Mouse (Mus musculus): Measurements from ENCODE around the gene Bcl2a1b. TPM values are rescaled to one million over a fixed set of nuclear protein-coding genes. Genes with fewer than 3 reads are reported as not detected.
"Not testable (repeated sequence)": the region's sequence is repeated elsewhere in the genome, so short reads cannot be mapped to it uniquely, and the experiment has no call there.

Gene Bcl2a1b
- total RNA-seq, 2 experiments from 2014 or later = 1.0 TPM; not detected in 1

DNA sequence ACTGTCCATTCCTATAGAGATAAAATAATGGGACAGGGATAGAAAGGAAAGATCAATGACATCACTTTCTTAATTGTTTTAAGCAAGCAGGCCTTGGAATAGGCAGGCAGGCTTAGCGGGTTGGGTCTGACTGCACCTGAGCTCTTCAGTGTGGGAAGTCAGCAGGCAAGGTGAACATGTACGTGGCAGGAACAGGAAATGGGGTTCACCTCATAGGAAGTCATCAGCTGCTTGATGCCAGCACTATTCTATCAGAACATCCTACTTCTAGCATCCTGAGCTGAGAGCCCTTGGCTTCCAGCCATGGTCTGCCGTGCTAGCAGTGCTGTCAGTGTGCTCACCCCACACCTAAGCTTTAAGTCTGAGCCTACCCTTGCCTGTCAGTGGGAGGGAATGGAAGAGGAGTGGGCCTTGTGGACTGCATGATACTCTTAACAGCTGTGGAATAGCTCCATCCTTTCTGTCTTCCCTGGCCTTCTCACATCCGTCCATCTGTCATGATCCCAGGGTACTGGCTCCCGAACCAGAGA, 40.0 kb downstream of the Bcl2a1b start:
- not testable (repeated sequence) for DNase-seq (ENCODE audit: low spot score in 2 of 2)

- DNase-seq (ENCODE audit: low spot score in 2 of 2) = not testable (repeated sequence)
Measured at GRCm38 (mm10) chr9:89240516-89241019, 41.6 kb downstream of the Bcl2a1b start.

DNA sequence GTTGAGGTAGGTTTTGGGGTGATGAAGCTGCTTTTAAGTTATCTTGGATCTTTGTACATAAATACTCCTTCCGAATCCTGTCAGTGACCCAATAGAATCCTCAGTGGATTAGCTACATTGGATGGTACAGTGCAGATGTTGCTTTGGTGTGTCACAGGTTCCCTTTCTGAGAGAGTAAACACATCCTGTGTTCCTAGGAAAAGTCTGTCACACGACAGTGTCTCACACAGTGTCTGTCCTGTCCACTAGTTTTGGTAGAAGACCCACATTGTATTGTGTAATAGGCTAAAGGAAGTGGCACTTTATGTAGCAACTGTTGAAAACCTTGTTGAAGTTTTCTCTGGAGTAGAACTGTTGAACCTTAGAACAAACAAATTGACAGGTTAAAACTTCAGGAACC, 54.4 kb downstream of the Bcl2a1b start:
- DNase-seq (ENCODE audit: low spot score in 2 of 2) = no peak

GRCm38 (mm10) chr9:89256556-89257335, 57.7 kb downstream of the Bcl2a1b start:
- no peak for DNase-seq (ENCODE audit: low spot score in 2 of 2)

Other genes starting within 250 kb of the Bcl2a1b start
- gene Bcl2a1a, start 242.3 kb upstream of the Bcl2a1b start, total RNA-seq (2021) = not detected
- gene Trim43b, start 106.4 kb upstream of the Bcl2a1b start, total RNA-seq (2021) = under 1 TPM in 1 of 2 experiments, not detected in 1; 0.17 TPM
- 1 to 10 TPM in 1 of 2 experiments, not detected in 1; 1.3 TPM for gene Gm29094, start 170 bp downstream of the Bcl2a1b start, total RNA-seq (2021)
- gene Mthfs, start 11.5 kb downstream of the Bcl2a1b start, total RNA-seq (2021) = 10 to 100 TPM; 14.3 to 18.1 TPM

All from gastrocnemius, postnatal 4 days (tissue).